Mouse (Mus musculus): ENCODE measurements at regions not wholly inside any gene's neighbourhood (a gene's known extent, or its start where the extent isn't known, plus 50 kb on each side); places are given as distances from the start of the nearest gene placed in this dataset.

DNA sequence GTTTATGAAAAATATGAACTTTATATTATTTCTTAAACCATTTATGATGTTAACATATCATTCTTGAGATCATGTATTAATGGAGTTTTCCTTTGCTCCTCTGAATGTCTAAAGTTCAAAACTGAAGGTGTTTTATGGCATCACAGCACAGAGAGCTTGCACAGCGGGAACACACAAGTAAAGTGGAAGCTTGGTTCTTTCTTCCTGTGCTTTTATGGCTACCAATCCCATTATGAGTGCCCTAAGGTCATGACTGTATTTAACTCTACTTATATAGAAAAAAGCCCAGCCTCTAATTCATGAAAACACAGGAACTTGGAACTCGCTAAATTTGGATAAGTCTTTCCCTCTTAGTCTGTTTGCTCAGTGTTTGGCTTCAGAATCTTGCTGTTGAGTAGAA lies 417.3 kb upstream of the Adamts5 start:
- TF ChIP-seq POLR2A (IDR thresholded peaks at IDR 0.05; ENCODE audit: insufficient read depth, low read depth, low read length) (no peak), CTCF (IDR thresholded peaks at IDR 0.05) (no peak)

Data from heart, adult 2 months (tissue).